Mouse (Mus musculus) cortical plate, adult 2 months (tissue): ENCODE measurements around the gene Slc34a3. TPM values are rescaled to one million over a fixed set of nuclear protein-coding genes. Genes with fewer than 3 reads are reported as not detected.

Experiments
- H3K27ac ChIP-seq: fragments of 200-500 bp; 2 replicates; pipeline ENCODE4 v1.5.1; 2012; ENCODE audit warnings: low read length, control low read depth, inconsistent platforms; ENCODE audit not compliant: insufficient read depth
- H3K4me1 ChIP-seq: fragments of 200-500 bp; 2 replicates; pipeline ENCODE4 v1.6.1; 2011; ENCODE audit warnings: low read length; ENCODE audit not compliant: control insufficient read depth, insufficient read depth
- H3K4me3 ChIP-seq: fragments of 200-500 bp; 2 replicates; pipeline ENCODE4 v1.5.1; 2011; ENCODE audit warnings: mild to moderate bottlenecking, low read length, control low read depth; ENCODE audit not compliant: insufficient read depth
- CTCF ChIP-seq: fragments of 200-500 bp; IDR thresholded peaks from 2 replicates; pipeline ENCODE4 v1.5.1; 2011; ENCODE audit warnings: mild to moderate bottlenecking, control low read depth, low read length; ENCODE audit not compliant: insufficient read depth; ENCODE audit errors: extremely low read depth
- POLR2A ChIP-seq: fragments of 200-500 bp; IDR thresholded peaks from 2 replicates; pipeline ENCODE4 v1.6.1; 2011; ENCODE audit warnings: mild to moderate bottlenecking, low read length, control low read depth; ENCODE audit not compliant: insufficient read depth; ENCODE audit errors: extremely low read depth
- polyA plus RNA-seq: library from polyadenylated mRNA; depleted of rRNA; stranded (reverse); fragments of >200 nt; gene quantifications from 2 replicates; pipeline ENCODE4 v1.2.3, GENCODE M21; 2012

The Slc34a3 gene
- polyA plus RNA-seq, 1 experiment = 0.44 TPM

- H3K4me1 ChIP-seq = peaks cover 6% of the 10 kb centered on the region; the same call in 1 of the 2 replicates
- TF ChIP-seq POLR2A (peak; percentile 69), CTCF (no peak)
- H3K27ac ChIP-seq = peak within 1 kb of the TSS; percentile 61
- H3K4me3 ChIP-seq = peak within 1 kb of the TSS; percentile 90
Observed at GRCm38 (mm10) chr2:25255284-25255779, 21.2 kb upstream of the Slc34a3 start, which contains the start of gene Tmem203. Gene Tmem203 (plus strand): TSS chr2:25255439.

- TF ChIP-seq POLR2A (no peak), CTCF (no peak)
Observed at GRCm38 (mm10) chr2:25252331-25252730, 18.2 kb upstream of the Slc34a3 start.

GRCm38 (mm10) chr2:25246183-25247072 lies 12.3 kb upstream of the Slc34a3 start, which contains the start of gene AL732309.1:
Gene AL732309.1 (minus strand): TSS chr2:25246863.
- no peak within 1 kb of the TSS for H3K27ac ChIP-seq
- TF ChIP-seq CTCF (no peak), POLR2A (no peak)
- H3K4me1 ChIP-seq = peaks cover 4% of the 10 kb centered on the region
- no peak within 1 kb of the TSS for H3K4me3 ChIP-seq

More at GRCm38 (mm10) chr2:25252331-25252730, 18.2 kb upstream of the Slc34a3 start:
- Histone ChIP-seq H3K27ac (no peak overlapping the region), H3K4me3 (no peak overlapping the region), H3K4me1 (peaks cover 6% of the 10 kb centered on the region; the same call in 1 of the 2 replicates)

GRCm38 (mm10) chr2:25244144-25244543 lies 10.0 kb upstream of the Slc34a3 start:
- H3K4me1 ChIP-seq = peaks cover 5% of the 10 kb centered on the region
- TF ChIP-seq POLR2A = no peak
- no peak for TF ChIP-seq CTCF
- no peak overlapping the region for H3K4me3 ChIP-seq
- H3K27ac ChIP-seq = no peak overlapping the region

GRCm38 (mm10) chr2:25243342-25243741 lies 9.2 kb upstream of the Slc34a3 start:
- TF ChIP-seq CTCF = no peak
- peak overlapping the region; percentile 80 for H3K4me3 ChIP-seq
- H3K27ac ChIP-seq = no peak overlapping the region
- H3K4me1 ChIP-seq = peaks cover 5% of the 10 kb centered on the region

GRCm38 (mm10) chr2:25242101-25242506 lies 7.9 kb upstream of the Slc34a3 start, which contains the start of the genes Rnf208 and Cysrt1:
Gene Rnf208 (plus strand): TSS chr2:25242255.
Gene Cysrt1 (minus strand): TSS chr2:25242452.
- Histone ChIP-seq H3K27ac (peak within 1 kb of the TSS; percentile 89; the same call in 1 of the 2 replicates), H3K4me1 (peaks cover 5% of the 10 kb centered on the region), H3K4me3 (peak within 1 kb of the TSS; percentile 80)
- TF ChIP-seq CTCF (no peak), POLR2A (peak; percentile 17; the same call in 1 of the 2 replicates)

- no peak overlapping the region for H3K27ac ChIP-seq
- H3K4me1 ChIP-seq = peaks cover 5% of the 10 kb centered on the region
- TF ChIP-seq POLR2A (no peak), CTCF (no peak)
- peak overlapping the region; percentile 80 for H3K4me3 ChIP-seq
Observed at GRCm38 (mm10) chr2:25241438-25241775, 7.2 kb upstream of the Slc34a3 start.

- peak; percentile 41; the same call in 1 of the 2 replicates for TF ChIP-seq POLR2A
- TF ChIP-seq CTCF = no peak
- Histone ChIP-seq H3K27ac (no peak overlapping the region), H3K4me1 (peaks cover 5% of the 10 kb centered on the region), H3K4me3 (peak overlapping the region; percentile 80)
Observed at GRCm38 (mm10) chr2:25240723-25241437, 6.7 kb upstream of the Slc34a3 start.

- TF ChIP-seq CTCF = no peak
- Histone ChIP-seq H3K27ac (no peak overlapping the region), H3K4me3 (peak overlapping the region; percentile 80; the same call in 1 of the 2 replicates), H3K4me1 (peaks cover 5% of the 10 kb centered on the region)
Observed at GRCm38 (mm10) chr2:25240310-25240709, 6.1 kb upstream of the Slc34a3 start.

- peaks cover 5% of the 10 kb centered on the region for H3K4me1 ChIP-seq
- TF ChIP-seq CTCF (no peak), POLR2A (no peak)
- H3K27ac ChIP-seq = no peak overlapping the region
- H3K4me3 ChIP-seq = no peak overlapping the region
Observed at GRCm38 (mm10) chr2:25239766-25240165, 5.6 kb upstream of the Slc34a3 start.
